Mouse (Mus musculus) hindbrain, embryonic 11.5 days (tissue): Measurements from ENCODE around the gene Tnfsf13b. TPM values are rescaled to one million over a fixed set of nuclear protein-coding genes. Genes with fewer than 3 reads are reported as not detected.

Source experiments
- ATAC-seq: fragments of 200-750 bp; cut with Nextera tagmentation; 2 replicates; pipeline ENCODE4 v1.8.0; 2017; ENCODE audit warnings: mild to moderate bottlenecking, moderate TSS enrichment, moderate library complexity; ENCODE audit not compliant: low FRiP score
- DNase-seq: peaks from one replicate; pipeline ENCODE4 v3.0.0-alpha.2; 2015; ENCODE audit warnings: low spot score
- H3K27ac ChIP-seq: fragments of 300-500 bp; sonication (generic); 2 replicates; pipeline ENCODE4 v1.5.1; 2014; ENCODE audit warnings: mild to moderate bottlenecking, low read depth, low read length
- H3K27me3 ChIP-seq: fragments of 300-500 bp; sonication (generic); 2 replicates; pipeline ENCODE4 v1.6.1; 2014; ENCODE audit warnings: mild to moderate bottlenecking, low read length, moderate library complexity, mixed read lengths; ENCODE audit not compliant: control insufficient read depth, insufficient read depth
- H3K36me3 ChIP-seq: fragments of 300-500 bp; sonication (generic); 2 replicates; pipeline ENCODE4 v1.6.1; 2014; ENCODE audit warnings: mild to moderate bottlenecking, low read length, moderate library complexity, mixed read lengths; ENCODE audit not compliant: control insufficient read depth, insufficient read depth
- H3K4me1 ChIP-seq: fragments of 300-500 bp; sonication (generic); replicated peaks from 2 replicates; pipeline ENCODE4 v1.6.1; 2014; ENCODE audit warnings: low read length, mixed read lengths; ENCODE audit not compliant: control insufficient read depth, insufficient read depth
- H3K4me2 ChIP-seq: fragments of 300-500 bp; sonication (generic); replicated peaks from 2 replicates; pipeline ENCODE4 v1.6.1; 2014; ENCODE audit warnings: mild to moderate bottlenecking, low read depth, low read length
- H3K4me3 ChIP-seq: fragments of 300-500 bp; sonication (generic); 2 replicates; pipeline ENCODE4 v1.5.1; 2014; ENCODE audit warnings: low read depth, low read length
- H3K9ac ChIP-seq: fragments of 300-500 bp; sonication (generic); 2 replicates; pipeline ENCODE4 v1.6.1; 2014; ENCODE audit warnings: low read depth, low read length
- H3K9me3 ChIP-seq: fragments of 300-500 bp; sonication (generic); 2 replicates; pipeline ENCODE4 v1.6.1; 2016; ENCODE audit warnings: low read length; ENCODE audit not compliant: control insufficient read depth
- WGBS: fragments of 180-500 bp; shearing (Covaris S2); extraction: QIAGEN DNeasy Blood & Tissue Kit; methylation state at CpG from one replicate; pipeline ENCODE4 v1.1.7; 2014; 5-methylcytosine and 5-hydroxymethylcytosine counted together
- polyA plus RNA-seq: library from polyadenylated mRNA; unstranded; fragments of >200 nt; fragmentation: Nextera tagmentation; extraction: Ambion mirVana; gene quantifications from 2 replicates; pipeline ENCODE4 v1.2.1, GENCODE M21; 2014

Tnfsf13b gene
- polyA plus RNA-seq, 1 experiment from 2014 or later = 0.36 TPM

DNA sequence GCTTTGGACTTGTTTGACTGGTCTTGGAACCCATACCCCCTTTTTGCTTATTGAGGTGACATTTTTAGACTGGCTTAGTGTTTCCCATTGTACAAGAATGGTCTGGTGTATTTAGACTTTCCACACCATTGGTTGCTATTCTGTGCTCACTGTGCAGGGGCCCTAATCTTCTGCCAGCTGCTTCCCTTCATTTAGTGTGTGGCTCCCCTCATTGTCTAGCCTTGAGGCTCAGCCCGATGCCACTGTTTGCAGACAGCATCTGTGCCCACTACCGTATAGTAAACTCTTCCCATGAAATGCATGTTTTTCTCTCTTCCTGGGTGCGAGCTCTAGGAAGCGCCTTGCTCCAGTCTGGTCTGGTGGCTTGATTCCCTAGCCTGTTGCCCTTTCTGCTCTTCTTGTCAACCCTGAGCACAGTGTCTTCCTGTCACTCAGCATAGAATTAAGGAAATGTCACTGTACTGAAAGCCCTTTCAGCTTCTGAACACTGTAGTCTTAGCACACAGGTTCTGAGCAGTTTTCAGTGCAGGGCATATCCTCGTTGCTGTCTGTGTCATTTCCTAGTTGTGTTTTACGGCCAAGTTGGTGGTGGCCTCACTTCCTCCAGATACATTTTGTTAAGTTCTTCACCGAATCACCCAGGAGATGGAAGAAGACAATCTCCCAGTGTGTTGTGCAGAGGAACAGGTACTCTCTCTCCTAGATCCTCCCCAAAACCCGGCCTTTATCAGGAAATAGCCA is 24.2 kb downstream of the Tnfsf13b start:
- no peaks in the 10 kb centered on the region for H3K36me3 ChIP-seq
- H3K4me3 ChIP-seq = no peak overlapping the region
- no peak overlapping the region for H3K4me2 ChIP-seq
- H3K4me1 ChIP-seq = no peaks in the 10 kb centered on the region
- no peaks in the 10 kb centered on the region for H3K9me3 ChIP-seq
- H3K27me3 ChIP-seq = no peaks in the 10 kb centered on the region
- H3K9ac ChIP-seq = no peak overlapping the region
- WGBS = 87% methylated on average over 8 of the region's 8 CpGs
- DNase-seq = no peak
- ATAC-seq = no peak
- no peak overlapping the region for H3K27ac ChIP-seq

GRCm38 (mm10) chr8:10031177-10031576 is 24.9 kb downstream of the Tnfsf13b start:
- no peaks in the 10 kb centered on the region for H3K9me3 ChIP-seq
- no peaks in the 10 kb centered on the region for H3K27me3 ChIP-seq
- no peak overlapping the region for H3K4me2 ChIP-seq
- no peak for DNase-seq
- H3K27ac ChIP-seq = no peak overlapping the region
- no peak overlapping the region for H3K4me3 ChIP-seq
- 84% methylated on average over 9 of the region's 9 CpGs for WGBS
- ATAC-seq = no peak
- no peaks in the 10 kb centered on the region for H3K4me1 ChIP-seq
- H3K36me3 ChIP-seq = no peaks in the 10 kb centered on the region
- H3K9ac ChIP-seq = no peak overlapping the region

GRCm38 (mm10) chr8:10040866-10041265 is 34.6 kb downstream of the Tnfsf13b start:
- Histone ChIP-seq H3K36me3 (no peaks in the 10 kb centered on the region), H3K27ac (no peak overlapping the region), H3K4me1 (no peaks in the 10 kb centered on the region), H3K4me2 (no peak overlapping the region), H3K9ac (no peak overlapping the region), H3K9me3 (no peaks in the 10 kb centered on the region), H3K27me3 (no peaks in the 10 kb centered on the region), H3K4me3 (no peak overlapping the region)
- DNase-seq = no peak
- ATAC-seq = no peak
- 70% methylated on average over 3 of the region's 3 CpGs for WGBS

DNA sequence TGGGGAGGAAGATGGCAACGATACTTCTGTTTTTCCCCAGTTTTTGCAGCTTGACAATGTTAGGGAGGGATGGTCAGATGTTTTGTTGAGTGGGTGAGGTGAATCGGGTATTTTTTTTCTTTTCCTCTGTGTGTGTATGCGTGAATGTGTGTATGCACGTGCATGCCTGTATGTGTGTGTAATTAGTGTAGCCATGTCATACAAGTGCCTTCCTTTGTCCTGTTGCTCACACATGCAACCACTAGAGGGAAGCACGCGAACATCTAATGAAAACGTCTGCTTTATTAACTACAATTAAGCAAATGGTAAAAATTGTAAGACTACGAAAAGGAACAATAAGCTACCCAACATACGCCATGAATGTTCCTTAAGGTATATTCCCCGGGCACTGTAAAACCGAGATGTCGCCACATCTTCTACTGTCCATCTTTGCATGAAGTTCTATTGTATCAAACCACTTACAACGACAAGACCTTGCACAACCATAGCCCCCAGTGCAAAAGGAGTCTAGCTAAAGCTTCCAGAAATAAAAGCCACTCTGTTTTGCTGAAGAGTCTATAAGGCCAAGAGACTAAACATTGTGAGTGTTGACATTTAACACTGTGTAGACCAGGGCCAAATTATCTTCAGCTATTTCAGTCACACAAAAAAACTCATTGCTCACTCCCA is 37.7 kb downstream of the Tnfsf13b start:
- Histone ChIP-seq H3K4me2 (no peak overlapping the region), H3K4me1 (no peaks in the 10 kb centered on the region), H3K36me3 (no peaks in the 10 kb centered on the region), H3K27me3 (no peaks in the 10 kb centered on the region), H3K4me3 (no peak overlapping the region), H3K27ac (no peak overlapping the region), H3K9ac (no peak overlapping the region), H3K9me3 (no peaks in the 10 kb centered on the region)
- ATAC-seq (no peak), DNase-seq (peak; percentile 50)
- WGBS = 61% methylated on average over 13 of the region's 13 CpGs

DNA sequence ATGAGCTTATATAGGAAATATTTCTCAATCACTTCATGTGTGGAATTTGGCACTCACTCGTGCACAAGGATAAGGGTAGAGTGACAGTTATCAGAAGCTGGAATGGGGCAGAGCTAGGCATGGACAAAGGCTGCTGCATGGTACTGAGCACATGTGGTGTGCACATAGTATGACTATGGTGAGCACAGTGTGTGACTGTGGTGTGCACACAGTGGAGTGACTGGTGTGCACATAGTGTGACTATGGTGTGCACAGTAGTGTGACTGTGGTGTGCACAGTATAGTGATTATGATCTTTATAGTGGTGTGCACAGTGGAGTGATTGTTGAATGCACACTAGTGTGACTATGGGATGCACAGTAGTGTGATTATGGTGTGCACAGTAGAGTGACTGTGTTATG is 39.5 kb downstream of the Tnfsf13b start:
- ATAC-seq (no peak), DNase-seq (no peak)
- H3K36me3 ChIP-seq = no peaks in the 10 kb centered on the region
- WGBS = 63% methylated on average over 1 of the region's 1 CpGs
- H3K27me3 ChIP-seq = no peaks in the 10 kb centered on the region
- no peak overlapping the region for H3K4me3 ChIP-seq
- no peaks in the 10 kb centered on the region for H3K4me1 ChIP-seq
- H3K9me3 ChIP-seq = no peaks in the 10 kb centered on the region
- no peak overlapping the region for H3K9ac ChIP-seq
- no peak overlapping the region for H3K27ac ChIP-seq
- no peak overlapping the region for H3K4me2 ChIP-seq

DNA sequence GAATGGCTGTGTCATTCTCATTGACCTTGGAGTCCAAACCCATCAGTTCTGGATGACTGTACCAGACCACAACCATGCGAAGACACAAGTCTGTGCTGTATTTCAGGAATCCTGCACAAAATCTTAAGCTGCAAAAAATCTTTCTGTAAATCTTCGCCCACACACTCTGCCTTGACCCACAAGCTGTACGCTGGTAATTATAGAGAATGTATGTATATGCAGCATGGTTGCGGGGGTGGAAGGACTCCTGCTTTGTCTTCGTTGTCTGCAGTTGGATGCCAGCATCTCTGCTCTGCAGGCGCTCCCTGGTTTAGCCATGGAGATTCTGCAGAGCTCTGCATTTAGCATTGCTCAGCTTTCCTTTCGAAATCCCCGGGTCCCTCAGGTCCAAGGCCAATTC is 42.9 kb downstream of the Tnfsf13b start:
- Histone ChIP-seq H3K36me3 (no peaks in the 10 kb centered on the region), H3K9me3 (no peaks in the 10 kb centered on the region), H3K27me3 (no peaks in the 10 kb centered on the region), H3K4me3 (no peak overlapping the region), H3K27ac (no peak overlapping the region), H3K4me2 (no peak overlapping the region), H3K4me1 (no peaks in the 10 kb centered on the region), H3K9ac (no peak overlapping the region)
- DNase-seq (no peak), ATAC-seq (no peak)
- 74% methylated on average over 8 of the region's 8 CpGs for WGBS

- Histone ChIP-seq H3K4me1 (no peaks in the 10 kb centered on the region), H3K4me2 (no peak overlapping the region), H3K9ac (no peak overlapping the region), H3K27me3 (no peaks in the 10 kb centered on the region), H3K27ac (no peak overlapping the region), H3K36me3 (no peaks in the 10 kb centered on the region), H3K4me3 (no peak overlapping the region), H3K9me3 (no peaks in the 10 kb centered on the region)
- no peak for DNase-seq
- ATAC-seq = no peak
- WGBS = 67% methylated on average over 3 of the region's 3 CpGs
Measured at GRCm38 (mm10) chr8:10051576-10051975, 45.3 kb downstream of the Tnfsf13b start.

GRCm38 (mm10) chr8:10053571-10053990 is 47.3 kb downstream of the Tnfsf13b start:
- Histone ChIP-seq H3K9me3 (no peaks in the 10 kb centered on the region), H3K27me3 (no peaks in the 10 kb centered on the region), H3K4me3 (no peak overlapping the region), H3K4me1 (no peaks in the 10 kb centered on the region), H3K9ac (no peak overlapping the region), H3K36me3 (no peaks in the 10 kb centered on the region), H3K4me2 (no peak overlapping the region), H3K27ac (no peak overlapping the region)
- DNase-seq (peak; percentile 43), ATAC-seq (no peak; the same call in 1 of the 2 replicates)
- WGBS = 24% methylated on average over 3 of the region's 3 CpGs

DNA sequence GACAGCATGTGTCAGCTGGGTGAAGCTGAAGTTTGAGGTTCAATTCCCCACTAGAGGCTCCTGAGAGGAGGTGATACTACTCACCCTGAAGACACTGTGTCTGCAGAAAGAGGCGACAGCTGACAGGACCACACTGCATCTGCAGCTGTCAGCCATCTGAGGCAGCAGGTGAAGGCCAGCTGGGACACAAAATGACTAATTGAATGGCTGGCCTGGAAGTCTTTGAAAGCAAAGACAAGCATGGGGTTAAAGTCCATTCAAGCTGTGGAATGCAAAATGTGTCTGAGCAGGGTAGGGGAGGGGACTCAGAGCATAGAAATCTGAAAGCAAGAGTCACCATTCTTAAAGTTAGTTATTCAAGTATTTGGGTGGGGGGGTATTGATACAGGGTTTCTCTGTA is 54.7 kb downstream of the Tnfsf13b start:
- Histone ChIP-seq H3K27me3 (no peaks in the 10 kb centered on the region), H3K27ac (no peak overlapping the region), H3K9me3 (no peaks in the 10 kb centered on the region), H3K9ac (no peak overlapping the region), H3K36me3 (no peaks in the 10 kb centered on the region), H3K4me1 (no peaks in the 10 kb centered on the region), H3K4me2 (no peak overlapping the region), H3K4me3 (no peak overlapping the region)
- peak; percentile 51 for ATAC-seq
- WGBS = 21% methylated on average over 1 of the region's 1 CpGs
- DNase-seq = peak; percentile 64
